Mouse (Mus musculus) ES-Bruce4 (cell line): Measurements from ENCODE around the gene Anxa11. TPM values are rescaled to one million over a fixed set of nuclear protein-coding genes. Genes with fewer than 3 reads are reported as not detected.
A peak's percentile ranks its signal among the peaks of the same experiment; 100 is the strongest.
"Not testable (repeated sequence)": the region's sequence is repeated elsewhere in the genome, so short reads cannot be mapped to it uniquely, and the experiment has no call there.

Experiments used
- H3K27ac ChIP-seq: 2 replicates; pipeline ENCODE4 v1.5.1; 2012; ENCODE audit warnings: low read length, inconsistent platforms; ENCODE audit not compliant: insufficient read depth
- H3K27me3 ChIP-seq: 2 replicates; pipeline ENCODE4 v1.6.1; 2012; ENCODE audit warnings: mild to moderate bottlenecking, low read length, inconsistent platforms; ENCODE audit not compliant: control insufficient read depth, poor library complexity, insufficient read depth, severe bottlenecking
- H3K36me3 ChIP-seq: 2 replicates; pipeline ENCODE4 v1.6.1; 2012; ENCODE audit warnings: inconsistent platforms, mild to moderate bottlenecking, low read length, moderate library complexity; ENCODE audit not compliant: control insufficient read depth, poor library complexity, insufficient read depth, severe bottlenecking
- H3K4me1 ChIP-seq: one replicate; pipeline ENCODE4 v1.8.1; 2011; ENCODE audit warnings: low read length; ENCODE audit not compliant: control insufficient read depth, insufficient read depth
- H3K4me3 ChIP-seq: 2 replicates; pipeline ENCODE4 v1.5.1; 2011; ENCODE audit warnings: low read depth, mild to moderate bottlenecking, low read length
- H3K9ac ChIP-seq: 2 replicates; pipeline ENCODE4 v1.6.1; 2012; ENCODE audit warnings: low read depth, mild to moderate bottlenecking, inconsistent platforms; ENCODE audit not compliant: poor library complexity, severe bottlenecking
- H3K9me3 ChIP-seq: replicated peaks from 2 replicates; pipeline ENCODE4 v1.6.1; 2012; ENCODE audit warnings: mild to moderate bottlenecking, low read length, inconsistent platforms; ENCODE audit not compliant: control insufficient read depth, poor library complexity, insufficient read depth, severe bottlenecking
- CTCF ChIP-seq: IDR thresholded peaks from one replicate; pipeline ENCODE4 v1.8.1; 2011; ENCODE audit warnings: low read depth, low read length
- EP300 ChIP-seq: IDR thresholded peaks from 2 replicates; pipeline ENCODE4 v1.6.1; 2011; ENCODE audit warnings: low read depth, low read length; ENCODE audit not compliant: insufficient read depth
- POLR2A ChIP-seq: IDR thresholded peaks from one replicate; pipeline ENCODE4 v1.8.1; 2011; ENCODE audit warnings: low read length; ENCODE audit not compliant: insufficient read depth
- polyA plus RNA-seq: library from polyadenylated mRNA; stranded (reverse); fragments of >200 nt; gene quantifications from 2 replicates; pipeline ENCODE4 v1.2.4, GENCODE M21; 2011; ENCODE audit warnings: low read depth; ENCODE audit not compliant: missing spikeins, insufficient read depth, insufficient read length

Gene Anxa11
- polyA plus RNA-seq, 1 experiment: 106 TPM

GRCm38 (mm10) chr14:25845832-25846383 lies 4.0 kb downstream of the Anxa11 start:
- no peak overlapping the region for H3K27ac ChIP-seq
- no peak for TF ChIP-seq CTCF
- no peak for TF ChIP-seq POLR2A
- TF ChIP-seq EP300: no peak
- no peaks in the 10 kb centered on the region for H3K9me3 ChIP-seq
- H3K36me3 ChIP-seq: no peaks in the 10 kb centered on the region
- no peak overlapping the region for H3K4me3 ChIP-seq
- peaks cover 8% of the 10 kb centered on the region for H3K4me1 ChIP-seq
- H3K9ac ChIP-seq: no peak overlapping the region
- H3K27me3 ChIP-seq: no peaks in the 10 kb centered on the region

DNA sequence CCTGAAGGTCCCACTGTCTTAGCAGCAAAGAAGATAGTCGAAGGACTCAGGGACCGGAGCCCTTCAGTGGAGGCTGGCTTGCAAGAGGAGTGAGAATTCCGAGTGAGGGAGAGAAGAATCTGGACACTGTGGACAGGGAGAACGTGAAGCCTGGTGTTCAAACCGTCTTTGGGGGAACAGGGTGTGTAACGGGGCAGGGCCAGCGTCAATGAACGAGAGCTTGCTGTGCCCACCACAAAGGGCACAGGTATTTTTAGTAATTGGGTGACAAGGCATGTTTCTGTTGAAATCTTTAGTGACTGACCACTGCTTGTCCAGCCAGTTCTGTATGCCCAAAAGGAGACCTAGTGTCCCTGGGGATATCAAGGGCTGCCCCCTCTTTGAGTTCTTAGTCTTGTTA lies 4.6 kb downstream of the Anxa11 start:
- Histone ChIP-seq H3K27me3 (no peaks in the 10 kb centered on the region), H3K9me3 (no peaks in the 10 kb centered on the region), H3K36me3 (no peaks in the 10 kb centered on the region), H3K9ac (no peak overlapping the region), H3K4me3 (no peak overlapping the region), H3K27ac (no peak overlapping the region), H3K4me1 (peaks cover 9% of the 10 kb centered on the region)
- no peak for TF ChIP-seq POLR2A
- TF ChIP-seq CTCF: no peak
- no peak for TF ChIP-seq EP300

GRCm38 (mm10) chr14:25847660-25848059 lies 5.7 kb downstream of the Anxa11 start:
- H3K4me1 ChIP-seq: peaks cover 9% of the 10 kb centered on the region
- H3K9me3 ChIP-seq: no peaks in the 10 kb centered on the region
- no peak overlapping the region for H3K4me3 ChIP-seq
- peak overlapping the region; percentile 45 for H3K27ac ChIP-seq
- H3K27me3 ChIP-seq: no peaks in the 10 kb centered on the region
- no peaks in the 10 kb centered on the region for H3K36me3 ChIP-seq
- H3K9ac ChIP-seq: no peak overlapping the region
- no peak for TF ChIP-seq POLR2A
- no peak for TF ChIP-seq EP300
- no peak for TF ChIP-seq CTCF

DNA sequence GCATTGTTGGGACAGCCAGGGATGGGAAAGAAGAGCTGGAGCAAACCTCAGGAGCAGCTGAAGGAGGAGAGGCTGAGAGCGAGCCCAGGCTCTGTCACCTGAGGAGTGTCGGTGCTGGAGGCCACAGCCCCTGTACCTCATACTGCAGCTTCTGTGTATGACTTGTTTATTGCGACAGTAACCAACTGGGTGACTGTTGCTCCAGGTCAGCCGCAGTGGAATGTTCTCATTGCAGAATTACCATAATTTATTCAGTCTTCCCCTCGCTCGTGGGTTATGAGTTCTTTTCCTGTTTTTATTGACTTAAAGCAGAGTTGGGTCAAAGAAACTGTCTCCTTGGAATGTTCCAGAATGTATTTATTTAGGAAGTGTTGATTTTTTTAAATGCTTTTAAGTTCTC lies 6.3 kb downstream of the Anxa11 start:
- Histone ChIP-seq H3K9ac (no peak overlapping the region), H3K36me3 (no peaks in the 10 kb centered on the region), H3K27ac (peak overlapping the region; percentile 34; the same call in 1 of the 2 replicates), H3K27me3 (no peaks in the 10 kb centered on the region), H3K4me1 (peaks cover 9% of the 10 kb centered on the region), H3K9me3 (no peaks in the 10 kb centered on the region), H3K4me3 (no peak overlapping the region)
- TF ChIP-seq CTCF (no peak), POLR2A (no peak), EP300 (no peak)

GRCm38 (mm10) chr14:25848708-25849107 lies 6.8 kb downstream of the Anxa11 start:
- H3K36me3 ChIP-seq, H3K9ac ChIP-seq, H3K9me3 ChIP-seq, H3K4me1 ChIP-seq, H3K27ac ChIP-seq, H3K4me3 ChIP-seq, H3K27me3 ChIP-seq: not testable (repeated sequence)

DNA sequence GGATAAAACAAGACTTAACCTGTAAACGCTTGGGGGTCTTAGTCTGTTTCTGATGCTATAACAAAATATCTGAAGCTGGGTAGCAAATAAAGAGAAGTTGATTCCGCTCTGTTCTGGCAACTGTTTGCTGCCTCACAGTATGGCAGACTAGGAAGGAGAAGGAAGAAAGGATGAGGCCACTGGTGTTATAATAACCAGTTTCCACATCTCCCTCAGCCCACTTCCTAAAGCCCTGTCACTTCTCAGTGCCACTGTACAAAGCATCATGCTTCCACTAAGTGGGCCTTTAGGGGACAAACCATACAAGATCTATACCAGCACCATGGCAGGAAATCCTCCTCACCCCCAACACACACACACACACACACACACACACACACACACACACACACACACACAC lies 8.5 kb downstream of the Anxa11 start:
- TF ChIP-seq CTCF (no peak), EP300 (no peak), POLR2A (no peak)
- H3K4me1 ChIP-seq: peaks cover 7% of the 10 kb centered on the region
- no peak overlapping the region for H3K4me3 ChIP-seq
- no peak overlapping the region for H3K27ac ChIP-seq
- H3K9ac ChIP-seq: no peak overlapping the region
- H3K36me3 ChIP-seq: no peaks in the 10 kb centered on the region
- H3K27me3 ChIP-seq: no peaks in the 10 kb centered on the region
- H3K9me3 ChIP-seq: no peaks in the 10 kb centered on the region
